Mouse (Mus musculus) testis, adult 2 months (tissue): ENCODE results near the gene Dnajc2. TPM values are rescaled to one million over a fixed set of nuclear protein-coding genes. Genes with fewer than 3 reads are reported as not detected.
"Not testable (repeated sequence)": the region's sequence is repeated elsewhere in the genome, so short reads cannot be mapped to it uniquely, and the experiment has no call there.

Source experiments
- H3K27ac ChIP-seq: fragments of 200-500 bp; 2 replicates; pipeline ENCODE4 v1.5.1; 2012; ENCODE audit warnings: low read depth, low read length; ENCODE audit not compliant: control insufficient read depth, insufficient read depth
- H3K27me3 ChIP-seq: fragments of 200-500 bp; 2 replicates; pipeline ENCODE4 v1.6.1; 2012; ENCODE audit warnings: mild to moderate bottlenecking, low read length, moderate library complexity; ENCODE audit not compliant: control insufficient read depth, insufficient read depth
- H3K36me3 ChIP-seq: fragments of 200-500 bp; 2 replicates; pipeline ENCODE4 v1.6.1; 2012; ENCODE audit warnings: mild to moderate bottlenecking, low read length; ENCODE audit not compliant: control insufficient read depth, insufficient read depth
- H3K4me1 ChIP-seq: fragments of 200-500 bp; 2 replicates; pipeline ENCODE4 v1.6.1; 2012; ENCODE audit warnings: low read length; ENCODE audit not compliant: control insufficient read depth, insufficient read depth
- H3K4me3 ChIP-seq: fragments of 200-500 bp; 2 replicates; pipeline ENCODE4 v1.5.1; 2012; ENCODE audit warnings: low read depth, mild to moderate bottlenecking, low read length, moderate library complexity, mixed read lengths; ENCODE audit not compliant: control insufficient read depth
- CTCF ChIP-seq: fragments of 200-500 bp; IDR thresholded peaks from 2 replicates; pipeline ENCODE4 v1.5.1; 2012; ENCODE audit warnings: low read depth, mild to moderate bottlenecking, inconsistent platforms, low read length, moderate library complexity; ENCODE audit not compliant: control insufficient read depth, insufficient read depth, insufficient replicate concordance
- POLR2A ChIP-seq: fragments of 200-500 bp; IDR thresholded peaks from 2 replicates; pipeline ENCODE4 v1.6.1; 2012; ENCODE audit warnings: low read depth, mild to moderate bottlenecking, inconsistent platforms, low read length, moderate library complexity; ENCODE audit not compliant: control insufficient read depth
- polyA plus RNA-seq: library from polyadenylated mRNA; depleted of rRNA; stranded (reverse); fragments of >200 nt; gene quantifications from 2 replicates; pipeline ENCODE4 v1.2.3, GENCODE M21; 2012; rRNA removed

The Dnajc2 gene
- polyA plus RNA-seq, 1 experiment = 52.7 TPM

GRCm38 (mm10) chr5:21724427-21724826 is 60.6 kb downstream of the Dnajc2 start:
- no peak overlapping the region for H3K4me3 ChIP-seq
- TF ChIP-seq POLR2A = no peak
- TF ChIP-seq CTCF = no peak
- no peak overlapping the region for H3K27ac ChIP-seq
- H3K36me3 ChIP-seq = no peaks in the 10 kb centered on the region; the same call in 1 of the 2 replicates
- no peaks in the 10 kb centered on the region for H3K27me3 ChIP-seq
- no peaks in the 10 kb centered on the region for H3K4me1 ChIP-seq

DNA sequence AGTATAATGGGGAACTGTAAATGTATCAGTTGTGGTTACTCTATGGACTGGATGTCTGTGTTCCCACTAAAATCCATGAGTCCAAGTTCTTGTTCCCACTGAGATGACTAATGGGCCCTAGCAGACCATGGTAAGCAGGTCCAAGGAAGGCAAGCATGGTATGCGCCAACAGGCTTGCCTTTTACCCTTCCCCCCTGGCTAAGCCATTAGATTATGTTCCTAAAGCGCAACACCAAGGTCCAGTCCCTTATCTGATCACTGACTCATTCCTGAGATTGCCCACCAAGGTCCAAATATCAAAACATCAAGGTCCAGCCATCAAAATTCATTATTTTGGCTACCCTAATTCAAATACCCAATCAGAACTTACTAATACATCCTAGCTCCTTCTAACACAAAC is 65.8 kb downstream of the Dnajc2 start:
- Histone ChIP-seq H3K4me1 (peaks cover 14% of the 10 kb centered on the region), H3K36me3 (no peaks in the 10 kb centered on the region), H3K27me3 (no peaks in the 10 kb centered on the region), H3K4me3 (no peak overlapping the region), H3K27ac (no peak overlapping the region)
- TF ChIP-seq CTCF (no peak), POLR2A (no peak)

- Histone ChIP-seq H3K27ac (no peak overlapping the region), H3K4me1 (peaks cover 14% of the 10 kb centered on the region), H3K4me3 (peak overlapping the region; percentile 48), H3K36me3 (no peaks in the 10 kb centered on the region), H3K27me3 (no peaks in the 10 kb centered on the region)
- no peak for TF ChIP-seq CTCF
- no peak for TF ChIP-seq POLR2A
Observed at GRCm38 (mm10) chr5:21718546-21718945, 66.5 kb downstream of the Dnajc2 start.

GRCm38 (mm10) chr5:21717165-21717715 is 67.8 kb downstream of the Dnajc2 start:
- H3K36me3 ChIP-seq = no peaks in the 10 kb centered on the region
- H3K27ac ChIP-seq = peak overlapping the region; percentile 7
- TF ChIP-seq CTCF (no peak), POLR2A (no peak)
- no peaks in the 10 kb centered on the region for H3K27me3 ChIP-seq
- peaks cover 14% of the 10 kb centered on the region for H3K4me1 ChIP-seq
- no peak overlapping the region for H3K4me3 ChIP-seq

- no peaks in the 10 kb centered on the region for H3K27me3 ChIP-seq
- H3K4me1 ChIP-seq = peaks cover 14% of the 10 kb centered on the region
- H3K36me3 ChIP-seq = no peaks in the 10 kb centered on the region
- TF ChIP-seq CTCF = no peak
- no peak for TF ChIP-seq POLR2A
- H3K27ac ChIP-seq = no peak overlapping the region
- H3K4me3 ChIP-seq = no peak overlapping the region
Observed at GRCm38 (mm10) chr5:21714447-21714846, 70.6 kb downstream of the Dnajc2 start.

DNA sequence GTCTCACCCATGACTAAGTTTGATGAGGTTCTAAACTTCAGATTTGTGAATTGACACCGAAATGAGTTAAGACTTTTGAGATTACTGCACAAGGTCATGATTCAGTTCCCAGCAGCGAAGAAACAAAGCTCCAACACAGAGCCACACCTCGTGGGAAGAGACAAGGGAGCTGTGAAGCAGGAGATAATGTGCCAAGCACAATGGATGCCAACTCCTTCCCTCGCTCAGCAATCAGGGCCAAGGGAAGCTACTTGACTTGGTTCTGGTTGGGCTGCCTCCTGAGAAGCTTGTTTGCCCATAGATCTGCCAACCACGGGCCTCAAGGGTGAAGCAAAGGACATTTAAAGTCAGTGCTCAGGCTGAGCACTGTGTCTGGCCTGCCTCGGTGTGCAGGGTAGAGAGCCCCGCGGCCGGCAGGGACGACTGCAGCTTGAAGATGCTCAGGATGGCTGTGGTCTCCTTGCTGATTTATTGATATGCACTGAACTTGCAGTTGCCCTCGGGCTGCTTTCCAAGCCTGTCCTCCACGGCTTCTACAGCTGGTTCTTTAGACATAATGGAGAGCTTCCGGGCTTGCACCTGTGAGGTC is 72.8 kb downstream of the Dnajc2 start:
- H3K36me3 ChIP-seq = no peaks in the 10 kb centered on the region
- no peak overlapping the region for H3K4me3 ChIP-seq
- H3K27ac ChIP-seq = peak overlapping the region; percentile 56
- H3K27me3 ChIP-seq = no peaks in the 10 kb centered on the region
- TF ChIP-seq POLR2A (0 out of 2 replicates have a peak, but pooled peaks have one; percentile 31), CTCF (no peak)
- H3K4me1 ChIP-seq = peaks cover 3% of the 10 kb centered on the region; the same call in 1 of the 2 replicates

- H3K4me1 ChIP-seq, H3K36me3 ChIP-seq, H3K4me3 ChIP-seq, H3K27ac ChIP-seq, H3K27me3 ChIP-seq: not testable (repeated sequence)
Observed at GRCm38 (mm10) chr5:21708011-21708410, 77.0 kb downstream of the Dnajc2 start.

Other genes with a start within 250 kb of the Dnajc2 start
- gene Lrrc17, start 241.7 kb downstream of the Dnajc2 start, polyA plus RNA-seq = 0.99 and 1.2 TPM in 2 replicates
- gene Fbxl13, start 139.6 kb downstream of the Dnajc2 start, polyA plus RNA-seq = 84.2 and 92.2 TPM in 2 replicates
- 8.9 and 9.3 TPM in 2 replicates for gene Armc10, start 139.4 kb downstream of the Dnajc2 start, polyA plus RNA-seq
- 13.5 and 14.4 TPM in 2 replicates for gene Napepld, start 83.9 kb downstream of the Dnajc2 start, polyA plus RNA-seq
- gene Pmpcb, start 48.1 kb downstream of the Dnajc2 start, polyA plus RNA-seq = 78.0 and 86.0 TPM in 2 replicates
- 169 and 174 TPM in 2 replicates for gene Psmc2, start within 50 bp of the Dnajc2 start, polyA plus RNA-seq
- 0.04 TPM in 1 of 2 replicates, not detected in the other for gene Slc26a5, start 80.4 kb upstream of the Dnajc2 start, polyA plus RNA-seq